Mouse (Mus musculus): Measurements from ENCODE around the gene Ppm1l. TPM values are rescaled to one million over a fixed set of nuclear protein-coding genes. Genes with fewer than 3 reads are reported as not detected.
"Not testable (repeated sequence)": the region's sequence is repeated elsewhere in the genome, so short reads cannot be mapped to it uniquely, and the experiment has no call there.

Ppm1l gene
- polyA plus RNA-seq, 1 experiment from 2014 or later, result 17.0 TPM

DNA sequence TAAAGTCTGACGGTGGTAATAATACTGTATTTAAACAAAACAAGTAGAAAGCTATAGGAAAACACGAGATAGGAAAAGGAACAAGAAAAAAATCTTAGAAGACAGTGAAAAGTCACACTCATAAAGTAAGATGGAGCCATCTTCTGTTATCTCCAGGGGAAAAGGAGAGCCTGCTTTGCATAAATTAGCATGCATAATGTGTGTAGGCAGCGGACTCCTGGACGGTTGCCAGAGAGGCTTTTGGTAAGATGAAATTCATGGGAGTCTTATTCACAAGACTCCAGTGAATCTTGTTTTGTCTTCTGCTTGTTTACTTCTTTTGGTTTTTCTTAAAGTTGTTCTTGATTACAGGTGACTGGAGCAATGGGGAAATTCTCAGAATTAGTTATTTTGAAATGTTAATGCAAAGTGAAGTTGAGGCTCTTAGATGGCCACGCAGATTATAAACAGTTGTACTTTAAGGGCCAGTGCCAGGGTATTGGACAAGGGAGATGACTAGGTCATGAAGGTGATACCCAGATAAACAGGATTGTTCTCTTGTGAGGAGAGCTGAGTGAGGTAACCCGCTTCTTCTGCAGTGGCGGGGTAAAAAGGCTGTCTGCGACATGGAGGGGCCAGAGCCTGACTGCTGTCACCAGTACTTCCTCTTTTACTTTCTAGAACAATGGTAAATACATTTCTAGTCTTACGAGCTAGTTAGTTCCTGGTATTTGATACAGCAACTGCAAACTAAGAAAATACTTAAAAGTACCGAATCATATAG, 57.1 kb downstream of the Ppm1l start:
- no peaks in the 10 kb centered on the region for H3K36me3 ChIP-seq (ENCODE audit: control insufficient read depth, insufficient read depth, low read length)
- no peak overlapping the region for H3K4me3 ChIP-seq (ENCODE audit: low read depth, low read length)
- no peaks in the 10 kb centered on the region for H3K27me3 ChIP-seq (ENCODE audit: control insufficient read depth, insufficient read depth, low read length)
- H3K27ac ChIP-seq (ENCODE audit: low read depth, low read length), result no peak overlapping the region
- no peaks in the 10 kb centered on the region; the same call in 1 of the 2 replicates for H3K9me3 ChIP-seq (ENCODE audit: control insufficient read depth, low read length)
- H3K4me1 ChIP-seq (ENCODE audit: control insufficient read depth, insufficient read depth, low read length), result no peaks in the 10 kb centered on the region
- H3K4me2 ChIP-seq, result no peak overlapping the region
- DNase-seq (ENCODE audit: low spot score, missing footprints) (peak; percentile 85), ATAC-seq (ENCODE audit: low FRiP score) (peak; percentile 63; the same call in 1 of the 2 replicates)
- 77% methylated on average over 10 of the region's 10 CpGs for WGBS
- no peak overlapping the region for H3K9ac ChIP-seq (ENCODE audit: low read length)

DNA sequence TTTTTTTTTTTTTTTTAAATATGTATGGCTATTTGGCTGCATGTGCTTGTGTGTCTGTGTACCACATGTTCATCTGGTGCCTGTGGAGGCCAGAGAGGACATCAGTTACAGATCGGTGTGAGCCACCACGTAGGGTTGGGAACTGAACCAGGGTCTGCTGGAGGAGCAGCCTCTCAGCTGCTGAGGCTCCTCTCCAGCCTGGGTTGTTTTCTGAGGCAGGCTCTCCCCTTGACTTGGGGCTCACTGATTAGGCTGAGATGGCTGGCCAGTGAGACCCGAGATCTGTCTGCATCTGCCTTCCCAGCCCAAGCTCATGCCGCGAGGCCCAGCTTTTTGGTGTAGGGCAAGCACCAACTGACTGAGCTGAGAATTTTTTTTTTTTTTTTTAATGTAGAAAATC, 57.9 kb downstream of the Ppm1l start:
- H3K27me3 ChIP-seq (ENCODE audit: control insufficient read depth, insufficient read depth, low read length), result no peaks in the 10 kb centered on the region
- DNase-seq (ENCODE audit: low spot score, missing footprints), result no peak
- no peak overlapping the region for H3K9ac ChIP-seq (ENCODE audit: low read length)
- no peaks in the 10 kb centered on the region for H3K36me3 ChIP-seq (ENCODE audit: control insufficient read depth, insufficient read depth, low read length)
- WGBS, result 95% methylated on average over 5 of the region's 5 CpGs
- H3K27ac ChIP-seq (ENCODE audit: low read depth, low read length), result no peak overlapping the region
- H3K4me2 ChIP-seq, result no peak overlapping the region
- ATAC-seq (ENCODE audit: low FRiP score), result no peak
- no peaks in the 10 kb centered on the region for H3K4me1 ChIP-seq (ENCODE audit: control insufficient read depth, insufficient read depth, low read length)
- H3K4me3 ChIP-seq (ENCODE audit: low read depth, low read length), result no peak overlapping the region
- no peaks in the 10 kb centered on the region; the same call in 1 of the 2 replicates for H3K9me3 ChIP-seq (ENCODE audit: control insufficient read depth, low read length)

DNA sequence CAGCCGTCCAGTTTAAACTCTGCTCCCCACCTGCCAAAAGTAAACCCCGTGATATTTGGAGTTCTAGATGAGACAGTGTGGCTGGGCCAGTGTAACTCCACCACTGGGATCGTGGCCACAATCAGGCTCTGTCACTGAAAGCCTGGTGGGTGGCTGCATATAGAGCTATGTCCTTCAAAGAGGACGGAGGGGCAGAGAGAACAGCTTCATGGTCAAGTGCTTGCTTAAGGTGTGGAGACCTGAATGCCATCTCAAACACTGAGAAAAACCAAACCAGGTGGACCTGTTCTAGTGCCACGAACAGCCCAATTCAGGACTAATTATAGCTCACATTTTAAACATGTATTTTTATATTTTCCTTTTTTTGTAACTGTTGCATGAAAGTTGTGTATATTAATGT, 58.3 kb downstream of the Ppm1l start:
- 87% methylated on average over 5 of the region's 5 CpGs for WGBS
- no peak for ATAC-seq (ENCODE audit: low FRiP score)

DNA sequence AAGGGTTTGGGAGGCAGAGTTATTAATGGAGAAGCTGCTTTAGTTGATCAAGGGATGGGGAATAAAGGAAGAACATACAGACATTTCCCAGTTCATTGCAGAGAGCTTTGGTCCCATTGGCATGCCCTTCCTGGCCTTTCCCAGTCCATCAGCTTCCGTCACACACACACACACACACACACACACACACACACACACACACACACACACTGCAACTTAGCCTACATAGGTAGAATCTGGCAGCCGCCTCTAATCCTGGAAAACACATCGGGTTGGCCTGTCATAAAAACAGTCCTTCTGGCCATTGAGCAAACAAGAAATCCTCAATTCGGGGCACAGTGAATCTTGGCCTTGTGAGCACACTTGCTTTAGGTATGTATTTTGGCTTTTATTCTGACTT, 64.6 kb downstream of the Ppm1l start:
- no peak overlapping the region for H3K9ac ChIP-seq (ENCODE audit: low read length)
- DNase-seq (ENCODE audit: low spot score, missing footprints) (no peak), ATAC-seq (ENCODE audit: low FRiP score) (no peak)
- H3K4me1 ChIP-seq (ENCODE audit: control insufficient read depth, insufficient read depth, low read length), result no peaks in the 10 kb centered on the region
- H3K36me3 ChIP-seq (ENCODE audit: control insufficient read depth, insufficient read depth, low read length), result no peaks in the 10 kb centered on the region
- H3K27me3 ChIP-seq (ENCODE audit: control insufficient read depth, insufficient read depth, low read length), result no peaks in the 10 kb centered on the region
- H3K9me3 ChIP-seq (ENCODE audit: control insufficient read depth, low read length), result no peaks in the 10 kb centered on the region
- H3K27ac ChIP-seq (ENCODE audit: low read depth, low read length), result no peak overlapping the region
- WGBS, result 88% methylated on average over 4 of the region's 4 CpGs
- H3K4me2 ChIP-seq, result no peak overlapping the region
- H3K4me3 ChIP-seq (ENCODE audit: low read depth, low read length), result no peak overlapping the region

More for the DNA sequence above, 58.3 kb downstream of the Ppm1l start:
- H3K27me3 ChIP-seq (ENCODE audit: control insufficient read depth, insufficient read depth, low read length), result no peaks in the 10 kb centered on the region
- H3K9ac ChIP-seq (ENCODE audit: low read length), result no peak overlapping the region
- peak; percentile 65 for DNase-seq (ENCODE audit: low spot score, missing footprints)
- H3K9me3 ChIP-seq (ENCODE audit: control insufficient read depth, low read length), result no peaks in the 10 kb centered on the region; the same call in 1 of the 2 replicates
- no peaks in the 10 kb centered on the region for H3K36me3 ChIP-seq (ENCODE audit: control insufficient read depth, insufficient read depth, low read length)
- no peak overlapping the region for H3K4me2 ChIP-seq
- H3K4me1 ChIP-seq (ENCODE audit: control insufficient read depth, insufficient read depth, low read length), result no peaks in the 10 kb centered on the region
- H3K27ac ChIP-seq (ENCODE audit: low read depth, low read length), result no peak overlapping the region
- H3K4me3 ChIP-seq (ENCODE audit: low read depth, low read length), result no peak overlapping the region

DNA sequence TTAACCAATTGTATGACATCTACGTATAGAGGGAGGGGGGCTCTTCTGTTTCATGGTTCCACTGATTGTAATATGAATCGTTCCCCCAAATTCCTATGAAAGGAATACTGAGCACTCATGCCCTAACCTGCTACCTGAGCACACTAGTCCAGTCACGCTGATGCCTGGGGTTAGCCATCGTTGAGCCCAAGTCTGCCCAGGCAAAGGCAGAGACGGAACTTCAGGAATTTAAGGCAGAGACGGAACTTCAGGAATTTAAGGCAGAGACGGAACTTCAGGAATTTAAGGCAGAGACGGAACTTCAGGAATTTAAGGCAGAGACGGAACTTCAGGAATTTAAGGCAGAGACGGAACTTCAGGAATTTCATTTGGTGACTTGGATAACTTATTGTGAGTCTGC, 75.2 kb downstream of the Ppm1l start:
- H3K4me2 ChIP-seq; H3K4me3 ChIP-seq (ENCODE audit: low read depth, low read length); DNase-seq (ENCODE audit: low spot score, missing footprints); H3K36me3 ChIP-seq (ENCODE audit: control insufficient read depth, insufficient read depth, low read length); H3K9me3 ChIP-seq (ENCODE audit: control insufficient read depth, low read length); ATAC-seq (ENCODE audit: low FRiP score); H3K27me3 ChIP-seq (ENCODE audit: control insufficient read depth, insufficient read depth, low read length); H3K27ac ChIP-seq (ENCODE audit: low read depth, low read length); H3K9ac ChIP-seq (ENCODE audit: low read length); H3K4me1 ChIP-seq (ENCODE audit: control insufficient read depth, insufficient read depth, low read length): not testable (repeated sequence)
- WGBS, result 88% methylated on average over 10 of the region's 10 CpGs

DNA sequence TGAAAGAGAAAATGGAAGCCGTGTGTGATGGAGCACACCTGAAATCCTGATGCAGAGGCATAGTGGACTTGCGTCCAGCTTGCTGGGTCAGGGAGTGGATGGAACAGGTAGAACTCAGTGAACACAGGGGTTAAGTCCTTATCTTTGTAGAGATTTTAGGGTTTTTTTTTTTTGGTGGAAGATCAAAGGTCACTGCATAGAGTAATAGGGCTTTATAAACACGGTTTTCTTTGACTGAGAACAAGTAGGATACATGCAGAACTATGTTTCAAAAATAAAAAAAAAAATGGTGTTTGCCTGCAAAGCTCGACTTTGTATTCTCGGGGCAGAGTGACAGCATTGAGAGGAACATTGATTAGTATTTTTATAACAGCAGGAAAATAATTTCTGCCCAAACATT, 75.6 kb downstream of the Ppm1l start:
- Histone ChIP-seq H3K27me3 (ENCODE audit: control insufficient read depth, insufficient read depth, low read length) (no peaks in the 10 kb centered on the region), H3K27ac (ENCODE audit: low read depth, low read length) (no peak overlapping the region), H3K36me3 (ENCODE audit: control insufficient read depth, insufficient read depth, low read length) (no peaks in the 10 kb centered on the region), H3K9ac (ENCODE audit: low read length) (no peak overlapping the region), H3K9me3 (ENCODE audit: control insufficient read depth, low read length) (no peaks in the 10 kb centered on the region), H3K4me2 (no peak overlapping the region), H3K4me1 (ENCODE audit: control insufficient read depth, insufficient read depth, low read length) (peaks cover 5% of the 10 kb centered on the region; the same call in 1 of the 2 replicates), H3K4me3 (ENCODE audit: low read depth, low read length) (no peak overlapping the region)
- no peak for ATAC-seq (ENCODE audit: low FRiP score)
- WGBS, result 80% methylated on average over 5 of the region's 5 CpGs
- no peak for DNase-seq (ENCODE audit: low spot score, missing footprints)

DNA sequence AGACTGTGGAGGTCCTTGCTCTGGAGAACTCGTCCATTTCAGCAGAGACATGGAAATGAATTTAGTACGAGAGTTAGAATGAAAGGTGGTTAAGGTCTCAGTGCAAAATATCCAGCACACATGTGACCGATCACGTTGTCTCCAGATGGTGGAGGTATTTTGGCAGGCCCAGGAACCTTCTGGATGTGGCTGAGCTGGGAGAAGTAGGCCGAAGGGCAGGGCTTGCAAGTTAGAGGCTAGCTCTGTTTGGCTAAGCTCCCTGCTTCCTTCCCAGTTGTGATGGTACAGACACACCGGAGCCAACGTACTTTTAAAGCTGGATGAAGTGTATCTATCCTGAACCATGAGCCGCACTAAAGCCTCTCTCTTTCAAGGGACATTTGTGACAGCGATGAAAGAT, 76.4 kb downstream of the Ppm1l start:
- H3K27me3 ChIP-seq (ENCODE audit: control insufficient read depth, insufficient read depth, low read length), result no peaks in the 10 kb centered on the region
- peaks cover 5% of the 10 kb centered on the region; the same call in 1 of the 2 replicates for H3K4me1 ChIP-seq (ENCODE audit: control insufficient read depth, insufficient read depth, low read length)
- H3K9ac ChIP-seq (ENCODE audit: low read length), result no peak overlapping the region
- 91% methylated on average over 9 of the region's 9 CpGs for WGBS
- no peaks in the 10 kb centered on the region; the same call in 1 of the 2 replicates for H3K9me3 ChIP-seq (ENCODE audit: control insufficient read depth, low read length)
- no peak overlapping the region for H3K4me2 ChIP-seq
- ATAC-seq (ENCODE audit: low FRiP score) (no peak), DNase-seq (ENCODE audit: low spot score, missing footprints) (no peak)
- H3K36me3 ChIP-seq (ENCODE audit: control insufficient read depth, insufficient read depth, low read length), result no peaks in the 10 kb centered on the region
- no peak overlapping the region for H3K27ac ChIP-seq (ENCODE audit: low read depth, low read length)
- H3K4me3 ChIP-seq (ENCODE audit: low read depth, low read length), result no peak overlapping the region

DNA sequence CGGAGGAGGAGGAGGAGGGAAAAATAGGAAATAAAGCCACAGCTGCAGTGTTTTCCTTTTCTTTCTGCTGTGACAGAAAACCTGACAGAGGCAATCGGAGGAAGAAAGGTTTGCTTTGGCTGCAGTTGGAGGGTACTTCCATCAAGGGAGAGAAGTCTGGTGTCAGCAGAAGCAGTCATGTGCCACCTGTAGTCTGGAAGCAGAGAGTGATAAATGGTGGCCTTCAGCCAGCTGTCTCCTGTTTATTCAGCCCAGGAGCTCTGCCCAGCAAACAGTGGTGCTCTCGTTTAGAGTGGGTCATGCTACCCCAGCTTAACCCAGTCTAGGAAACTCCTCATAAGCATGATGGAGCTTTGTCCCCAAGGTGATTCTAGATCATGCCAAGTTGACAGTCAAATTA, 77.3 kb downstream of the Ppm1l start:
- H3K9ac ChIP-seq (ENCODE audit: low read length), result no peak overlapping the region
- DNase-seq (ENCODE audit: low spot score, missing footprints) (peak; percentile 75), ATAC-seq (ENCODE audit: low FRiP score) (no peak)
- peaks cover 5% of the 10 kb centered on the region; the same call in 1 of the 2 replicates for H3K4me1 ChIP-seq (ENCODE audit: control insufficient read depth, insufficient read depth, low read length)
- no peak overlapping the region for H3K4me3 ChIP-seq (ENCODE audit: low read depth, low read length)
- no peaks in the 10 kb centered on the region for H3K36me3 ChIP-seq (ENCODE audit: control insufficient read depth, insufficient read depth, low read length)
- H3K27ac ChIP-seq (ENCODE audit: low read depth, low read length), result no peak overlapping the region
- H3K27me3 ChIP-seq (ENCODE audit: control insufficient read depth, insufficient read depth, low read length), result no peaks in the 10 kb centered on the region
- H3K4me2 ChIP-seq, result no peak overlapping the region
- no peaks in the 10 kb centered on the region; the same call in 1 of the 2 replicates for H3K9me3 ChIP-seq (ENCODE audit: control insufficient read depth, low read length)
- WGBS, result 89% methylated on average over 3 of the region's 3 CpGs

DNA sequence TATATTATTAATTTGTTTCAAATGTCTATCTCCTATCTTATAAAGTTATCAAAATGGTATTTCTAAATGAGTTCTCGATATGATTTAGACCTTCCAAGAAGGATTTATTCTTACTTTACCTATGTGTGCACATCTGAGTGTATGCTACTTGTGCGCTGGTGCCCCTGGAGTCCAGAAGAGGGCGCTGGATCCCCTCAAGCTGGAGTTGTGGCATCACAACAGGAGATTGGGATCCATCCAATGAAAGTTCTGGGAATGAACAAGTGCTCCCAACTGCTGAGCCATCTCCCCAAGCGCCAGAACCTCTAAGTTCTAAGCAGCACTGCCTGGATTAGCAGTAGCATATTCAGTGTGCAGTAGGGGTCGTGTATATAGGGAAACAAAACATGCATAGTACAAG, 78.4 kb downstream of the Ppm1l start:
- Histone ChIP-seq H3K9ac (ENCODE audit: low read length) (no peak overlapping the region), H3K9me3 (ENCODE audit: control insufficient read depth, low read length) (no peaks in the 10 kb centered on the region; the same call in 1 of the 2 replicates), H3K4me2 (no peak overlapping the region), H3K4me3 (ENCODE audit: low read depth, low read length) (no peak overlapping the region), H3K27me3 (ENCODE audit: control insufficient read depth, insufficient read depth, low read length) (no peaks in the 10 kb centered on the region; the same call in 1 of the 2 replicates), H3K27ac (ENCODE audit: low read depth, low read length) (no peak overlapping the region), H3K36me3 (ENCODE audit: control insufficient read depth, insufficient read depth, low read length) (no peaks in the 10 kb centered on the region), H3K4me1 (ENCODE audit: control insufficient read depth, insufficient read depth, low read length) (peaks cover 5% of the 10 kb centered on the region; the same call in 1 of the 2 replicates)
- DNase-seq (ENCODE audit: low spot score, missing footprints) (peak; percentile 61), ATAC-seq (ENCODE audit: low FRiP score) (no peak)
- 80% methylated on average over 5 of the region's 5 CpGs for WGBS
